Mouse (Mus musculus): ENCODE results near the gene Tln2. TPM values are rescaled to one million over a fixed set of nuclear protein-coding genes. Genes with fewer than 3 reads are reported as not detected.

Tln2 gene
- polyA plus RNA-seq, 1 experiment from 2014 or later, result 27.6 TPM

DNA sequence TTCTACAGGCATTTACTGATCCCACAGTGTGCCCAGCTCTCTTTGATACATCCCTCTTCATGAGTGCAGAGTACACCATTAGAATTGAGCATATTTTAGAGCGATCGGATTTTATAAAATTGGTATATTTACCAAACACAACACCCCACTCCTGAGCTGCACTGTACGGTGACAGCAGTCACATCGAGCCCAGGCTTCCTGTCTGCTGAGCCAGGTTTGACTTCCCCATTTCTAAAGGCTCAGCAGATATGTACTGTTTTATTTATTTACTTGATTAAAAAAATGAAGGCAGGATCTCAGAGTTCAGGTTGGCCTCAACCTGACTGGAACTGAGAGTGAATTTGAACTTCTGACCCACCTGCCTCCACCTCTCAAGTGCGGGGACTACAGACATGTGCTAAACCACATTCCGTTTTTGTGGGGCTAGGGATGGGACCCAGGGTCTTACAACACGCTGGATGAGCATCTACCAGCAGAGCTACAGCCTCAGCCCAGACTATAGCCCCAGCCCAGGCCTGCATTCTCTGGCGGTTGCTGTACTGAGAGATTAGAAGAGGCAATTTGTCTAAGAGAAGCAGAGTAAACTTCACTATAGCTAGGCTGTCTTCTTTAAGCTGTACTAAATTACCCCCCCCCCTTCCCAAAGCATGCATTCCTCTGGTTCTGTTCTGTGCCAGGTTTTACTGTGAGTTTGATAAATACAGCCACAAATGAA is 292.1 kb downstream of the Tln2 start:
- H3K4me3 ChIP-seq (ENCODE audit: low read depth, low read length), result no peak overlapping the region
- no peaks in the 10 kb centered on the region for H3K36me3 ChIP-seq (ENCODE audit: control insufficient read depth, insufficient read depth, low read length)
- no peaks in the 10 kb centered on the region for H3K27me3 ChIP-seq (replicated peaks; ENCODE audit: control insufficient read depth, insufficient read depth, low read length)
- DNase-seq (ENCODE audit: low spot score) (no peak), ATAC-seq (replicated peaks; ENCODE audit: low FRiP score, low TSS enrichment, low read depth) (peak; percentile 51)
- 70% methylated on average over 8 of the region's 8 CpGs for WGBS
- peaks cover 24% of the 10 kb centered on the region; the same call in 1 of the 2 replicates for H3K4me1 ChIP-seq (replicated peaks; ENCODE audit: control insufficient read depth, insufficient read depth, low read length)
- no peak overlapping the region for H3K4me2 ChIP-seq (ENCODE audit: low read length)
- H3K27ac ChIP-seq (ENCODE audit: low read depth), result no peak overlapping the region
- no peak overlapping the region for H3K9ac ChIP-seq (ENCODE audit: low read length)
- no peaks in the 10 kb centered on the region for H3K9me3 ChIP-seq (ENCODE audit: control insufficient read depth, low read length)

DNA sequence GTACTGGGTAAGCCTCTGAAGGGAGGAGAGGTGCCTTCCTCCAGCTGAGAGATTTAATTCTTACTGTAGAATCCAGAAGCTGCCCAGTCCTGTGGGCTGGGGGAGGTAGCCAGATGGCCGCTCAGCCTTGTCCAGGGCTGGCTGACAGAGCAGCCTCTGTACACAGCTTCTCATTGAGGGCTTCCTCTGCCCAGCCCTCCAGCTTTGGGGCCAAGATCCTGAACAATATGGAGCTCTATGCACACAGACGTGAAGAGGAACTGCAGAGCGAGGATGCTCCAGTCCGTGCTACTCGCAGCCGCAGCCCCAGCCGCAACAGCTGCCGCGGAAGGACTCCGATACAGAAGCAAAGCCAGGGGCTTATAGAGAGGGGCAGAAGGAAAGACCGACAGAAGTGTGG is 294.0 kb downstream of the Tln2 start:
- no peak for ATAC-seq (replicated peaks; ENCODE audit: low FRiP score, low TSS enrichment, low read depth)
- peak overlapping the region; percentile 25; the same call in 1 of the 2 replicates for H3K27ac ChIP-seq (ENCODE audit: low read depth)
- no peak for DNase-seq (ENCODE audit: low spot score)

DNA sequence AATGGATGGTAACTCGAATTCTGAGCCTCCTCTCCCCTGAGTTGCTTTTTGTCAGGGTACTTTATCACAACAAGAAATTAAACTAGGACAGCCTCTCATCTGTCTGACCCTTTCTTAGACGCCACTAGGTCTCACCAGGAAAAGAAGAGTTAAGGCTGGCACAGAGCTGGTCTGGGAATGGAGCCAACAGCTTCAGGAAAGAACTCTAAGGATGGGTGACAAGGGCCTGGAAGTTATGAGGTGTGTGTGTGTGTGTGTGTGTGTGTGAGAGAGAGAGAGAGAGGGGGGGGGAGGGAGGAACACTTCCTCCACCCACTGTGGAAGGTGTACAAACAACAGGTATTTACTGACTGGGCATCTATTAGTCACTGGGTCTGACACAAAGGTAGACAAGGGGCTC is 294.6 kb downstream of the Tln2 start:
- H3K9me3 ChIP-seq (ENCODE audit: control insufficient read depth, low read length), result no peaks in the 10 kb centered on the region
- WGBS, result 54% methylated on average over 2 of the region's 2 CpGs
- DNase-seq (ENCODE audit: low spot score) (no peak), ATAC-seq (replicated peaks; ENCODE audit: low FRiP score, low TSS enrichment, low read depth) (no peak)
- H3K27ac ChIP-seq (ENCODE audit: low read depth), result peak overlapping the region; percentile 25; the same call in 1 of the 2 replicates
- H3K4me3 ChIP-seq (ENCODE audit: low read depth, low read length), result no peak overlapping the region
- no peaks in the 10 kb centered on the region for H3K36me3 ChIP-seq (ENCODE audit: control insufficient read depth, insufficient read depth, low read length)
- no peak overlapping the region for H3K4me2 ChIP-seq (ENCODE audit: low read length)
- H3K9ac ChIP-seq (ENCODE audit: low read length), result no peak overlapping the region
- H3K4me1 ChIP-seq (replicated peaks; ENCODE audit: control insufficient read depth, insufficient read depth, low read length), result peaks cover 30% of the 10 kb centered on the region
- H3K27me3 ChIP-seq (replicated peaks; ENCODE audit: control insufficient read depth, insufficient read depth, low read length), result no peaks in the 10 kb centered on the region

More for the DNA sequence above, 294.0 kb downstream of the Tln2 start:
- WGBS, result 68% methylated on average over 11 of the region's 11 CpGs
- peaks cover 30% of the 10 kb centered on the region for H3K4me1 ChIP-seq (replicated peaks; ENCODE audit: control insufficient read depth, insufficient read depth, low read length)
- no peak overlapping the region for H3K4me3 ChIP-seq (ENCODE audit: low read depth, low read length)
- no peaks in the 10 kb centered on the region for H3K9me3 ChIP-seq (ENCODE audit: control insufficient read depth, low read length)
- H3K27me3 ChIP-seq (replicated peaks; ENCODE audit: control insufficient read depth, insufficient read depth, low read length), result no peaks in the 10 kb centered on the region
- no peaks in the 10 kb centered on the region for H3K36me3 ChIP-seq (ENCODE audit: control insufficient read depth, insufficient read depth, low read length)
- no peak overlapping the region for H3K4me2 ChIP-seq (ENCODE audit: low read length)
- no peak overlapping the region for H3K9ac ChIP-seq (ENCODE audit: low read length)

DNA sequence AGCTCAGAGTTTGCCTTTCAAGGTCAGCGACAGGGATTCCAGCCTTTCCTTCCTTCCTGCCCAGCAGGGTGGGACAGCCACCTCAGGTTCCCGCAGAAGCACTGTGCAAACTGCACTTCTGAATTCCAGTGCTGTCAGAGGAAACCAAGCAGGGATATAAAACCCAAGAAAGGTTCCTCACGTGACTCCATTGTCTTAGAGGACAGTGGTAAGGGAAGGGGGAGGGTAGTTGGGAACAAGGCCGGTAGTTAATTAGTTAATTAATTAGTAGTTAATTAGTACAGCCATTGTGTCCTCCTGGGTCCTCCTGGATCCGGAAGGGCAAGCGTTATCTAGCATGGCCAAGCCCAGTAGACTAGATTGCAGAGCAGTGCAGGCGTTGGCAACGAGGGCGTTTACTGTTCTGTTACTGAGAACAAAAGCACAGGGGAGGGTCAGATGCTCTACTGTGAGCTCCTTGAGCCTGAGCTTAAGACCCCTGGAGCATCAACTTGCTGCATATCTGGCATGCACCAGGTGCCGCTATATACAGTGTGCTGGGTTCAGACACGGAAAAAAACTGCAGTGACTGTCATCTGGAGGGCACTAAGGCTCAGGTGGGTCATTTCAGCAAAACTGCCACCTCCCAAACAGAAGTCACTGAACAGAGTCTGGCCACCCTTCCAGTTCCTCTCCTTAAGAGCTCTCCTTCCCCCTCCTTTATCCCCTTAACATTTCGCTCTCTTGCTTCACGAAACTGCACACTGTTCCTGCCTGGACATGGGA is 298.5 kb downstream of the Tln2 start:
- no peaks in the 10 kb centered on the region for H3K27me3 ChIP-seq (replicated peaks; ENCODE audit: control insufficient read depth, insufficient read depth, low read length)
- H3K27ac ChIP-seq (ENCODE audit: low read depth), result peak overlapping the region; percentile 1; the same call in 1 of the 2 replicates
- H3K4me2 ChIP-seq (ENCODE audit: low read length), result peak overlapping the region; percentile 11; the same call in 1 of the 2 replicates
- no peaks in the 10 kb centered on the region for H3K9me3 ChIP-seq (ENCODE audit: control insufficient read depth, low read length)
- H3K4me1 ChIP-seq (replicated peaks; ENCODE audit: control insufficient read depth, insufficient read depth, low read length), result peaks cover 17% of the 10 kb centered on the region
- H3K9ac ChIP-seq (ENCODE audit: low read length), result no peak overlapping the region
- H3K36me3 ChIP-seq (ENCODE audit: control insufficient read depth, insufficient read depth, low read length), result peaks cover 16% of the 10 kb centered on the region; the same call in 1 of the 2 replicates
- DNase-seq (ENCODE audit: low spot score) (peak; percentile 55), ATAC-seq (replicated peaks; ENCODE audit: low FRiP score, low TSS enrichment, low read depth) (peak; percentile 56)
- no peak overlapping the region for H3K4me3 ChIP-seq (ENCODE audit: low read depth, low read length)
- 37% methylated on average over 13 of the region's 13 CpGs for WGBS

DNA sequence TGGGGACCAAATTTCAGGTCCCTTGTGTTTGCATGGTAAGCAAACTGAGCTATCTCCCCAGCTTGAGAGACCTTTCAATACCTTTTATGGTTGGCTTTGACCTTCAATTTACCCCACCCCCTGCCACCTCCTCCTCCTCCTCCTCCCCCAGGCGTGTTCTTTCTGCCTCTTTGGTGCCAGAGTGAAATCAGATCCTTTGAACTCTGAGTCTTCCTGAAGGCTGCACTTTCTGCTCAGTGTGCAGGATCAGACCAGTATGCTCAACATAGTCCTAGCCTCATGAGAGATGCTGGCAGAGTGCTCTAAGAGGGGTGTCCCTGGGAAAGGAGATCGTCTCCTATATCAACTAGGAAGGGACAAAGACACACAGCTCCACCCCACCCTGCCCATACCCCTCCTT is 309.4 kb downstream of the Tln2 start:
- H3K27ac ChIP-seq (ENCODE audit: low read depth), result no peak overlapping the region
- no peak overlapping the region for H3K9ac ChIP-seq (ENCODE audit: low read length)
- H3K4me1 ChIP-seq (replicated peaks; ENCODE audit: control insufficient read depth, insufficient read depth, low read length), result no peaks in the 10 kb centered on the region
- no peak overlapping the region for H3K4me2 ChIP-seq (ENCODE audit: low read length)
- ATAC-seq (replicated peaks; ENCODE audit: low FRiP score, low TSS enrichment, low read depth) (no peak), DNase-seq (ENCODE audit: low spot score) (no peak)
- peaks cover 21% of the 10 kb centered on the region; the same call in 1 of the 2 replicates for H3K36me3 ChIP-seq (ENCODE audit: control insufficient read depth, insufficient read depth, low read length)
- no peak overlapping the region for H3K4me3 ChIP-seq (ENCODE audit: low read depth, low read length)
- no peaks in the 10 kb centered on the region for H3K9me3 ChIP-seq (ENCODE audit: control insufficient read depth, low read length)
- no peaks in the 10 kb centered on the region for H3K27me3 ChIP-seq (replicated peaks; ENCODE audit: control insufficient read depth, insufficient read depth, low read length)
- 59% methylated on average over 2 of the region's 2 CpGs for WGBS

DNA sequence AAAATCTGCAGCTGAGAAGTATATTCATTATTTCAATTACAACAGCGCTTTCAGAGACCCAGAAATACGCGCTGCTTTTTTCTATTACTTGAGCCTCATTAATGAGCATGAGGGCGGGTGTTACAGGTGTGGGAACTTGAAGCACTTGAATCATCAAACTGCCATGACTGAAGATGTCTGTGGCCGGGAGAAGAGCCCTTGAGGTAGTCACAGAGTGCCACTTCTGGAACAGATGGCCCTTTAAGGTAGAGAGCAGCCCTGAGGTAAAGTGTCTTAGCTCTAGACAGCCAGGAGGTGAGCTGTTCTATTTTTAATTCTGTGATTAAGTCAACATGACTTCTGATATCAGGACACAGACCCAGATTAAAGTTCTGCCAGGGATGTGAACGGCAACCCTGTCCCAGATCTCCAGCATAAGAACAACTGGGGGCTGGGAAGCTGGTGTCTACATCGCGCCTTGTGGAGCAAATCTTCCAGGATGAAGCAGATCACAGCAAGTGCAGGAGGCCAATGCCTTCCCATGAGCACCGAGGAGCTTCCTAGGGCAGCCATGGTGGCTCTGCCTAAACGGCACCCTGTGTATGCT is 312.0 kb downstream of the Tln2 start:
- Histone ChIP-seq H3K36me3 (ENCODE audit: control insufficient read depth, insufficient read depth, low read length) (0 out of 2 replicates have a peak, but pooled peaks cover 9% of the 10 kb centered on the region), H3K4me1 (replicated peaks; ENCODE audit: control insufficient read depth, insufficient read depth, low read length) (no peaks in the 10 kb centered on the region), H3K9me3 (ENCODE audit: control insufficient read depth, low read length) (no peaks in the 10 kb centered on the region), H3K27ac (ENCODE audit: low read depth) (no peak overlapping the region), H3K4me3 (ENCODE audit: low read depth, low read length) (no peak overlapping the region), H3K9ac (ENCODE audit: low read length) (no peak overlapping the region), H3K27me3 (replicated peaks; ENCODE audit: control insufficient read depth, insufficient read depth, low read length) (no peaks in the 10 kb centered on the region), H3K4me2 (ENCODE audit: low read length) (no peak overlapping the region)
- ATAC-seq (replicated peaks; ENCODE audit: low FRiP score, low TSS enrichment, low read depth) (no peak), DNase-seq (ENCODE audit: low spot score) (no peak)
- WGBS, result 92% methylated on average over 10 of the region's 10 CpGs

DNA sequence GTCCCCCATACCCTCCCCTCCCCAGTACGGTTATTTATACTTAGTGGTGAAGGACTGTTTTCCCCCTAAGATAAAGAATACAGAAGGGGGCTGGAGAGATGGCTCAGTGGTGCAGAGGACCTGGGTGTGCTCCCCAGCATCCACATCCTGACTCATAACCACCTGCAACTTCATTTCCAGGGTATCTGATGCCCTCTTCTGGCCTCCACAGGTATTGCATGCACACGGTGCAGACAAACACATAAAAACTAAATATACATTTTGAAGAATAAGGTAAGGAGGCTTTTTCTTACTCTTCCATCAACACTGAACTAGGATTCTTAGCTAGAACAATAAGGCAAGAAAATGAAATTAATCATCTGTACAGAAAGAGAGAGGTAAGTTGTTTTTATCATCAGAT is 314.2 kb downstream of the Tln2 start:
- 98% methylated on average over 2 of the region's 2 CpGs for WGBS
- no peak overlapping the region for H3K9ac ChIP-seq (ENCODE audit: low read length)
- ATAC-seq (replicated peaks; ENCODE audit: low FRiP score, low TSS enrichment, low read depth), result no peak

DNA sequence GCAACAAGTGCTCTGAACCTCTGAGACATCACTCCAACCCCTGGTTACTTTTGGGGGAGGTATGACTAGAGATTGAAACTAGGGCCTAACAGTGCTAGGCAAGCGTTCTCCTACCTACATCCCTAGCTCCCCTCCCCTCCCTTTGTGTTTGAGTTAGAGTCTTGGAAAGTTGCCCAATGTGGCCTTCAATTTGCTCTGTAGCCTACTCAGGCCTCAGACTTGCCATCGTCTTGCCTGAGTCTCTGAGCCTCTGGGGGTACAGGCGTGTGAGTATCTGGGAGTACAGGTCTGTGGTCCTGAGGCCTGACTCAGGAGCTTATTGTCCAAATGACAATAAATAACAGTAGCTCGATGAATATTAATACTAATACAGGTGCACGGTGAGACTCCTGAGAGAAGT is 317.8 kb downstream of the Tln2 start:
- Histone ChIP-seq H3K4me3 (ENCODE audit: low read depth, low read length) (no peak overlapping the region), H3K4me1 (replicated peaks; ENCODE audit: control insufficient read depth, insufficient read depth, low read length) (no peaks in the 10 kb centered on the region), H3K36me3 (ENCODE audit: control insufficient read depth, insufficient read depth, low read length) (peaks cover 16% of the 10 kb centered on the region; the same call in 1 of the 2 replicates), H3K4me2 (ENCODE audit: low read length) (no peak overlapping the region), H3K9me3 (ENCODE audit: control insufficient read depth, low read length) (no peaks in the 10 kb centered on the region), H3K27me3 (replicated peaks; ENCODE audit: control insufficient read depth, insufficient read depth, low read length) (no peaks in the 10 kb centered on the region), H3K27ac (ENCODE audit: low read depth) (no peak overlapping the region), H3K9ac (ENCODE audit: low read length) (no peak overlapping the region)
- ATAC-seq (replicated peaks; ENCODE audit: low FRiP score, low TSS enrichment, low read depth), result no peak
- 88% methylated on average over 5 of the region's 5 CpGs for WGBS
- DNase-seq (ENCODE audit: low spot score), result no peak

More for the DNA sequence above, 314.2 kb downstream of the Tln2 start:
- Histone ChIP-seq H3K4me3 (ENCODE audit: low read depth, low read length) (no peak overlapping the region), H3K4me1 (replicated peaks; ENCODE audit: control insufficient read depth, insufficient read depth, low read length) (no peaks in the 10 kb centered on the region), H3K27ac (ENCODE audit: low read depth) (no peak overlapping the region), H3K9me3 (ENCODE audit: control insufficient read depth, low read length) (no peaks in the 10 kb centered on the region), H3K36me3 (ENCODE audit: control insufficient read depth, insufficient read depth, low read length) (peaks cover 15% of the 10 kb centered on the region; the same call in 1 of the 2 replicates), H3K27me3 (replicated peaks; ENCODE audit: control insufficient read depth, insufficient read depth, low read length) (no peaks in the 10 kb centered on the region), H3K4me2 (ENCODE audit: low read length) (no peak overlapping the region)
- no peak for DNase-seq (ENCODE audit: low spot score)

Measured in intestine, embryonic 14.5 days (tissue).